Mouse (Mus musculus): ENCODE results near the gene Natd1. TPM values are rescaled to one million over a fixed set of nuclear protein-coding genes. Genes with fewer than 3 reads are reported as not detected.

Gene Natd1
- total RNA-seq, 2 experiments from 2014 or later = 8.0 to 10.8 TPM

GRCm38 (mm10) chr11:60933178-60933930 lies 18.8 kb upstream of the Natd1 start:
- DNase-seq (ENCODE audit: low spot score in 2 of 2) = no peak
- intact Hi-C loops (cut with DNase I) = no loop called here

GRCm38 (mm10) chr11:60932503-60933020 lies 18.0 kb upstream of the Natd1 start:
- intact Hi-C loops (cut with DNase I) = no loop called here

GRCm38 (mm10) chr11:60931869-60932481 lies 17.4 kb upstream of the Natd1 start, which contains the start of gene Map2k3:
Gene Map2k3, plus strand, starts transcription at chr11:60932033.
- intact Hi-C loops (cut with DNase I) = no loop called here
- peak; percentile 94 to 95 for DNase-seq (ENCODE audit: low spot score in 2 of 2)

More at GRCm38 (mm10) chr11:60932503-60933020, 18.0 kb upstream of the Natd1 start:
- DNase-seq (ENCODE audit: low spot score in 2 of 2) = no peak

- intact Hi-C loops (cut with DNase I) = no loop called here
- no peak for DNase-seq (ENCODE audit: low spot score in 2 of 2)
These were observed 16.8 kb upstream of the Natd1 start for GRCm38 (mm10) chr11:60931282-60931868.

- no peak for DNase-seq (ENCODE audit: low spot score in 2 of 2)
- intact Hi-C loops (cut with DNase I) = no loop called here
These were observed 16.3 kb upstream of the Natd1 start for GRCm38 (mm10) chr11:60930724-60931281.

- DNase-seq (ENCODE audit: low spot score in 2 of 2) = peak; percentile 83 to 85
- intact Hi-C loops (cut with DNase I) = loop anchor here (5.0 kb wide), 1 partner anchor 165 kb away; no protein-coding TSS in a partner anchor
These were observed 12.7 kb upstream of the Natd1 start for GRCm38 (mm10) chr11:60927264-60927663.

GRCm38 (mm10) chr11:60924981-60925380 lies 10.4 kb upstream of the Natd1 start:
- intact Hi-C loops (cut with DNase I) = loop anchor here (5.0 kb wide), 1 partner anchor 167 kb away; no protein-coding TSS in a partner anchor
- DNase-seq (ENCODE audit: low spot score in 2 of 2) = no peak

GRCm38 (mm10) chr11:60924498-60924897 lies 9.9 kb upstream of the Natd1 start:
- no peak for DNase-seq (ENCODE audit: low spot score in 2 of 2)
- intact Hi-C loops (cut with DNase I) = no loop called here

- no peak for DNase-seq (ENCODE audit: low spot score in 2 of 2)
- intact Hi-C loops (cut with DNase I) = no loop called here
These were observed 8.4 kb upstream of the Natd1 start for GRCm38 (mm10) chr11:60922964-60923363.

GRCm38 (mm10) chr11:60922195-60922594 lies 7.6 kb upstream of the Natd1 start:
- intact Hi-C loops (cut with DNase I) = no loop called here
- no peak for DNase-seq (ENCODE audit: low spot score in 2 of 2)

GRCm38 (mm10) chr11:60920021-60920420 lies 5.5 kb upstream of the Natd1 start:
- intact Hi-C loops (cut with DNase I) = no loop called here
- no peak for DNase-seq (ENCODE audit: low spot score in 2 of 2)

GRCm38 (mm10) chr11:60915201-60915600 lies 651 bp upstream of the Natd1 start:
- no peak for DNase-seq (ENCODE audit: low spot score in 2 of 2)
- intact Hi-C loops (cut with DNase I) = no loop called here

- peak; percentile 91 for DNase-seq (ENCODE audit: low spot score in 2 of 2)
These were observed 1.0 kb downstream of the Natd1 start for GRCm38 (mm10) chr11:60913301-60914196.

GRCm38 (mm10) chr11:60912525-60912973 lies 2.0 kb downstream of the Natd1 start:
- no peak for DNase-seq (ENCODE audit: low spot score in 2 of 2)
- intact Hi-C loops (cut with DNase I) = loop anchor here (2.0 kb wide), 1 partner anchor 34 kb away; the partner anchor contains the start of gene Tmem11

More at GRCm38 (mm10) chr11:60913301-60914196, 1.0 kb downstream of the Natd1 start:
- intact Hi-C loops (cut with DNase I) = loop anchor here (2.0 kb wide), 1 partner anchor 35 kb away; the partner anchor contains the start of gene Tmem11

GRCm38 (mm10) chr11:60909626-60910025 lies 4.9 kb downstream of the Natd1 start:
- intact Hi-C loops (cut with DNase I) = no loop called here
- no peak for DNase-seq (ENCODE audit: low spot score in 2 of 2)

GRCm38 (mm10) chr11:60908073-60908472 lies 6.5 kb downstream of the Natd1 start:
- intact Hi-C loops (cut with DNase I) = no loop called here
- DNase-seq (ENCODE audit: low spot score in 2 of 2) = no peak

- intact Hi-C loops (cut with DNase I) = no loop called here
- DNase-seq (ENCODE audit: low spot score in 2 of 2) = no peak
These were observed 8.1 kb downstream of the Natd1 start for GRCm38 (mm10) chr11:60906449-60906848.

GRCm38 (mm10) chr11:60905407-60906120 lies 9.0 kb downstream of the Natd1 start:
- no peak for DNase-seq (ENCODE audit: low spot score in 2 of 2)
- intact Hi-C loops (cut with DNase I) = no loop called here

Data from left cerebral cortex, postnatal 36 days (tissue).